In genomic region chr4:155463050-155463449, GRCm38 (mm10) we compare ENCODE assay signal across 22 mouse cellular contexts. TPM values are rescaled to one million over a fixed set of nuclear protein-coding genes. Genes with fewer than 3 reads are reported as not detected.
"Had no signal": no experiment of that assay in that cellular context is flagged by ENCODE, and none has a peak within 500 bp of the region (broad histone marks: within the 10 kb centered on the region; RNA-seq: fewer than 3 reads in every experiment).

No protein-coding gene starts in this region.

- H3K27me3 ChIP-seq: midbrain, embryonic 13.5 days; neural tube, embryonic 13.5 days; neural tube, embryonic 15.5 days had no signal

- H3K4me2 ChIP-seq: lung, embryonic 14.5 days; midbrain, embryonic 13.5 days; neural tube, embryonic 13.5 days; neural tube, embryonic 15.5 days had no signal

- H3K9me3 ChIP-seq: midbrain, embryonic 10.5 days; midbrain, embryonic 13.5 days; neural tube, embryonic 13.5 days; neural tube, embryonic 15.5 days had no signal

- H3K9ac ChIP-seq: lung, embryonic 14.5 days; midbrain, embryonic 13.5 days; neural tube, embryonic 13.5 days; neural tube, embryonic 15.5 days had no signal

- ATAC-seq: midbrain, embryonic 13.5 days; midbrain, embryonic 16.5 days had no signal

- DNase-seq: lung, adult 18-20 months; lung, embryonic 14.5 days; lung, postnatal 10 days; lung, postnatal 4 days; retina, postnatal 1 day; right cerebral cortex, adult 18-20 months; right cerebral cortex, postnatal 25 days; right cerebral cortex, postnatal 4 days; spleen, adult 18-20 months; thymus, adult 18-20 months; thymus, postnatal 14 days; thymus, postnatal 36 days had no signal

- H3K36me3 ChIP-seq: midbrain, embryonic 10.5 days; midbrain, embryonic 13.5 days; neural tube, embryonic 13.5 days; neural tube, embryonic 15.5 days had no signal

- H3K4me3 ChIP-seq: midbrain, embryonic 10.5 days; midbrain, embryonic 13.5 days; myocyte; neural tube, embryonic 13.5 days; neural tube, embryonic 15.5 days had no signal

- H3K4me1 ChIP-seq: midbrain, embryonic 10.5 days; midbrain, embryonic 13.5 days; neural tube, embryonic 13.5 days; neural tube, embryonic 15.5 days had no signal

- H3K27ac ChIP-seq: midbrain, embryonic 10.5 days; midbrain, embryonic 13.5 days; neural tube, embryonic 13.5 days; neural tube, embryonic 15.5 days had no signal

RNA-seq across cellular contexts. Expression of gene Tmem52, which starts 5.9 kb away (rescaled TPM):
- total RNA-seq: megakaryocyte, adult 5-6 weeks; megakaryocyte-erythroid progenitor cell, adult 5-6 weeks had no signal
- polyA plus RNA-seq: lung, embryonic 14.5 days; midbrain, embryonic 13.5 days; midbrain, embryonic 16.5 days; myocyte; neural tube, embryonic 11.5 days; neural tube, embryonic 13.5 days; stomach, embryonic 14.5 days had no signal

RNA-seq across cellular contexts. Expression of gene Cfap74, which starts 54.1 kb away (rescaled TPM):
- total RNA-seq: megakaryocyte-erythroid progenitor cell, adult 5-6 weeks had no signal
